Mouse (Mus musculus): ENCODE results near the gene Fbrsl1. TPM values are rescaled to one million over a fixed set of nuclear protein-coding genes. Genes with fewer than 3 reads are reported as not detected.

The Fbrsl1 gene
- polyA plus RNA-seq, 1 experiment: 64.9 TPM

DNA sequence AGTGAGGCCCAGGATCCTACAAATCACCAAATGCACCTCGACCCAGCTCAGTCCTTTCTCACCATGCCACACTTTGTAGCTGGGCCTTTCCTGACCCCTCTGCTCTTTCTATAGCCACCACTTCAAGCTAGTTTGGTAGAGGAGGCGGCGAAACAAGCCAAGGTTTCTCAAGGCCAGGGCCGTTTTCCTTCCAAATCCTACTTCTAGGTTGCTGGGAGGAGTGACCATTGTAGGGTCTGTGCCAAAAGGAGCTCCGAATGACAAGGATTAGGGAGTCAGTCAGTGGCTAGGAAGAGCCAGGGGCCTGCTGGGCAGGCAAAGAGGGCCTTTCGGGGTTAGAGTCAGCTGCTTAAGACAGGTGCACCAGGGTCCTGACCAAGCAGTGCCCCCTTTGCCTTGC, 63.8 kb downstream of the Fbrsl1 start:
- Histone ChIP-seq H3K4me3 (replicated peaks; ENCODE audit: extremely low read depth, low read depth, low read length) (no peak overlapping the region), H3K4me1 (ENCODE audit: control insufficient read depth, insufficient read depth, low read length) (peaks cover 2% of the 10 kb centered on the region)
- WGBS: 81% methylated on average over 6 of the region's 6 CpGs
- TF ChIP-seq CTCF (IDR thresholded peaks at IDR 0.05; ENCODE audit: insufficient read depth, low read length) (no peak), POLR2A (IDR thresholded peaks at IDR 0.05; ENCODE audit: borderline replicate concordance, extremely low read depth, low read depth, low read length) (no peak)
- DNase-seq: no peak

DNA sequence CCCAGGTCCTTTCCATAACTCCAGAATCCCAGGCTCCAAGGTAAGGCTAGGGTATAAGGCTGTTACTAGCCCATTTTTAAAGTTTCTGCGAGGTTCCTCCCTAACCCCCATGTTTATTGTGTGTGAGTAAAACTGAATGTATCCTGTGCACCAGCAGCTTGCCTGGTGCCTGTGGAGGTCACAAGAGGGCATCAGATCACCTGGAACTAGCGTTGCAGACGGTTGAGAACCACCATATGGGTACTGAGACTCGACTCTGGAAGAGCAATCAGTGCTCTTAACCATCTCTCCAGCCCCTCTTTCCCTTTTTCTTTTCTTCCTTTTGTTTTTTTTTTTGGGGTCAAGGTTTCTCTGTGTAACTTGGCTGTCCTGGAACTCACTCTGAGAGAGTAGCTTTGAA, 68.5 kb downstream of the Fbrsl1 start:
- DNase-seq: no peak
- 88% methylated on average over 4 of the region's 4 CpGs for WGBS
- H3K4me1 ChIP-seq (ENCODE audit: control insufficient read depth, insufficient read depth, low read length): no peaks in the 10 kb centered on the region
- no peak for TF ChIP-seq CTCF (IDR thresholded peaks at IDR 0.05; ENCODE audit: insufficient read depth, low read length)
- TF ChIP-seq POLR2A (IDR thresholded peaks at IDR 0.05; ENCODE audit: borderline replicate concordance, extremely low read depth, low read depth, low read length): no peak
- H3K4me3 ChIP-seq (replicated peaks; ENCODE audit: extremely low read depth, low read depth, low read length): no peak overlapping the region

DNA sequence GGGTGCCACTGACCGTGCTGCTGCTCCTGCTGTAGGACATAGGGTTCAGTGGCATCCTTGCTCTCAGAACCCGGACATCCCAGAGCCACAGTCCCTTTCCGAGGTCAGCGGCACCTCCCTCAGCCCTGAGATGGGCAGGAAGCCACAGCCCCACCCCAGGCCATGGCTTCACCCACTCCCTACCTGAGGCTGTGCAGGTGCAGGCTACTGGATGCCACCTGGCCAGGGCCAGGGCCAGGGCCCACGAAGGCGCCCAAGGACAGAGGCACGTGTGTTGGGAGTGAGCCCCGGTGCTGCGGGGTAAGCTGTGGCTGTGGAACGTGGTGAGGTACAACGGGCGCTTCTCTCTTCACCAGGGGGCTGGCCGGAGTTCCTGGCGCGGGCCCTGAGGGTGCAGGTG, 69.2 kb downstream of the Fbrsl1 start:
- 93% methylated on average over 15 of the region's 15 CpGs for WGBS
- H3K4me3 ChIP-seq (replicated peaks; ENCODE audit: extremely low read depth, low read depth, low read length): no peak overlapping the region
- H3K4me1 ChIP-seq (ENCODE audit: control insufficient read depth, insufficient read depth, low read length): no peaks in the 10 kb centered on the region
- no peak for TF ChIP-seq CTCF (IDR thresholded peaks at IDR 0.05; ENCODE audit: insufficient read depth, low read length)
- TF ChIP-seq POLR2A (IDR thresholded peaks at IDR 0.05; ENCODE audit: borderline replicate concordance, extremely low read depth, low read depth, low read length): no peak
- no peak for DNase-seq

DNA sequence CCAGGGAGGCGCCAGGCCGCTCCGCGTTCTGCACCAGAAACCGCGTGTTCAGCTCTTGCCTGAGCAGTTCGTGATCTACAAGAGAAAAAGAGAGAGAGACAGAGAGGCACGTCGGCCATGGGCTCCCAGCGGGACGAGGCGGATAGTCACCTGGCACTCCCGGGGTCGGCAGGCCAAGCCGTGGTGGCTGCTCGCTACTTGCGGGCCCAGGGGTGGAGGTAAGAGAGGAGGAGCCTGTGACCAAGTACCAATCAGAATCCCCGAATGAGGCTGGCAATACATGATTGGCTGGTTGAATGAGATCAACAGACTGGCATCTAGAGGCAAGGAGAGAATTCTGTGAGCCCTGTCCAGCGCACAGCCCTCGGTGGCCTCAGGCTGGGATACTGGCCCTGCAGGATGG, 70.1 kb downstream of the Fbrsl1 start:
- WGBS: 67% methylated on average over 20 of the region's 20 CpGs
- no peak for DNase-seq
- Histone ChIP-seq H3K4me3 (replicated peaks; ENCODE audit: extremely low read depth, low read depth, low read length) (no peak overlapping the region), H3K4me1 (ENCODE audit: control insufficient read depth, insufficient read depth, low read length) (no peaks in the 10 kb centered on the region)
- no peak for TF ChIP-seq CTCF (IDR thresholded peaks at IDR 0.05; ENCODE audit: insufficient read depth, low read length)
- no peak for TF ChIP-seq POLR2A (IDR thresholded peaks at IDR 0.05; ENCODE audit: borderline replicate concordance, extremely low read depth, low read depth, low read length)

DNA sequence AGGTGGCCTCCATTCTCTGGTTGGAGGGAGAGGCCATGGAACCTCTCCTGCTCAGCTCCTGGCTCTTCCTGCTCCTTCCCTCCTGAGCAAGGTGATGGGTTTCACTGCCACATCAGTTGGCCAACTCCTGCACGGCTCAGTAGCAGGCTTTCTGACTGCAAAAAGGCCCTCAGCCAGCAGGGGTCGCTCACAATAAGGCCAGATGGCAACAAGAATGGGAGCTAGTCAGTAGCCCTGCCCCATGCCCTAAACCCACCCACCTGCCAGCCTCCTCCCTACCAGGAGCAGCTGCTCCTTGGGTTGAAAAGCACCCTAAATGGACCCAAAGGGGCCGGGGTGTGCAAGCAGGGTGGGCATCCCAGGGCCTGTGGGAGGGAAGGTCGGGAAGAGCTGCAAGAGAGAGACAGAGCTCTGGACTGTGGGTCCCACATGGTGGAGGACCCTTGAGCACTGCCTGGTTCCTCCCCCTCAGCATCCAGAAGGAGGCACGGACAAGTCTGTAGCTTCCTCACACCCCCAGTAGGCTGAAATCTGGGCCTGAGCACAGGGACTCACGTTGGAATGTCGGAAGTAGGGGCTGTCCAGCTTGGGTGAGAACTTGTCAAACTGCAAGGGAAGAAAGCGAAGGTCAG, 71.4 kb downstream of the Fbrsl1 start:
- no peak for TF ChIP-seq POLR2A (IDR thresholded peaks at IDR 0.05; ENCODE audit: borderline replicate concordance, extremely low read depth, low read depth, low read length)
- peak; percentile 82 for TF ChIP-seq CTCF (IDR thresholded peaks at IDR 0.05; ENCODE audit: insufficient read depth, low read length)
- DNase-seq: peak; percentile 69
- Histone ChIP-seq H3K4me1 (ENCODE audit: control insufficient read depth, insufficient read depth, low read length) (no peaks in the 10 kb centered on the region), H3K4me3 (replicated peaks; ENCODE audit: extremely low read depth, low read depth, low read length) (no peak overlapping the region)
- WGBS: 63% methylated on average over 8 of the region's 8 CpGs

DNA sequence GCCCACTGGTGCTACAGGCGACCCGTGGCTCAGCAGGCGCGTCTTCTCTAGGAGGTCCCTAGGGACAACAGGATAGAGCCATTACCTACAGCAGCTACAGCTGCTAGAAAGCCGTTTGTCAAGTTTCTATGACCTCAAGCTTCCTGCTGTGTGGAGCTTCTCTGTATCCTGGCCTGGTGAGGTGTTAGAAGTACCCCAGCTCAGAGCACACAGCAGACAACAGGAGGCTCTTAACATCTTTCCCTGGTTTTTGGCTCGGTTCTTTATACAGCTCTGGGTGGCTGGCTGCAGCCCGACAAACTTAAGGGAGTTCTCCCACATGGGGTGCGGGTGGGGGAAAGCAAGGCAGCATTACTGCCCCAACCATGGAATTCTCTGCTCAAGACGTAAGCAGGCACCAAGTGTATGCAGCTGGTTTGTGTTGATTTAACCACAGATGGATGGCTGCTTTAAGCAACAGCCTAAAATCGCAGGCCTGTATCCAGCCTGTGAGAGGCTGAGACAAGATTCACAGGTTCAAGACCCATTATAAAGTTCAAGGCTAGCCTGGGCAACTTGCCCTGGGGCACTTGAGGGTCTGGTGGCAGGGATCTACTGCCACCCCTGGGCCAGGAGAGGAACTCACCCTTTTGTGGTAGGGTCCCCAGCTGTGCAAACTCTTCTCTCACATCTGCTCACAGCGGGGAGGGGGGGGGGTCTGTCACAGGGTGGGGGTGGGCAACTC, 84.3 kb downstream of the Fbrsl1 start:
- TF ChIP-seq CTCF (IDR thresholded peaks at IDR 0.05; ENCODE audit: insufficient read depth, low read length): no peak
- TF ChIP-seq POLR2A (IDR thresholded peaks at IDR 0.05; ENCODE audit: borderline replicate concordance, extremely low read depth, low read depth, low read length): no peak
- Histone ChIP-seq H3K4me3 (replicated peaks; ENCODE audit: extremely low read depth, low read depth, low read length) (no peak overlapping the region), H3K4me1 (ENCODE audit: control insufficient read depth, insufficient read depth, low read length) (peaks cover 3% of the 10 kb centered on the region; the same call in 1 of the 2 replicates)
- 71% methylated on average over 11 of the region's 11 CpGs for WGBS
- no peak for DNase-seq

DNA sequence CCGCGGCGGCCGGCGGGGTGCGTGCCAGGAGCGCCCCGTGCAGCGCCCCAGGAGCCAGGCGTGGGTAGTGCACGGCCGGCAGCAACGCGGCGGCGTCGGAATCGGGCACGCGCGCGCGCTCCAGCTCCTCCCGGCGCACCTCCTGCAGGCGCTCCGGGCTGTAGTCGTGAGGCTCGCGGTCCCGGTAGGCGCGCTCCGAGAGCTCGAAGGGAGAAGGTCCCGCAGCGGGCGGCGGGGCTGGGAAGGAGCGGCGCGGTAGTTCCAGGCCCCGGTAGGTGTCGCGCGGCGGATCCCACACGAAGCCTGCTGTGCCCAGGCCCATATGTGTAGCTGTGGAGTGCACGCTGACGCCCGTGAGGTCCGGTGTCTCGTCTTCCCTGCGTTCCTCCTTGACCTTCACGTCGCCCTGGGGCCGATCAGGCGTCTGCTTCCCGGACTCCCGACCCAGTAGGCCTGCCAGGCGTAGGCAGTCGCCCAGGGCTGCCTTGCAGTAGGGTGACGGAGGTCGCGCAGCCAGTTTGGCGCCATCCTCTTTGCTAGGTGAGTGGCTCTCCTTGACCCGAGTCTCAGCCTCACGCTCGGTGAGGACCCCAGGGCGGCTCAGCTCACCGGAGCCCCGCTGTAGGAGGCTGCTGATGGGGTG, 85.0 kb downstream of the Fbrsl1 start:
- H3K4me3 ChIP-seq (replicated peaks; ENCODE audit: extremely low read depth, low read depth, low read length): peak overlapping the region; percentile 6
- TF ChIP-seq POLR2A (IDR thresholded peaks at IDR 0.05; ENCODE audit: borderline replicate concordance, extremely low read depth, low read depth, low read length) (no peak), CTCF (IDR thresholded peaks at IDR 0.05; ENCODE audit: insufficient read depth, low read length) (no peak)
- peak; percentile 65 for DNase-seq
- 8% methylated on average over 71 of the region's 72 CpGs for WGBS
- H3K4me1 ChIP-seq (ENCODE audit: control insufficient read depth, insufficient read depth, low read length): peaks cover 3% of the 10 kb centered on the region; the same call in 1 of the 2 replicates

DNA sequence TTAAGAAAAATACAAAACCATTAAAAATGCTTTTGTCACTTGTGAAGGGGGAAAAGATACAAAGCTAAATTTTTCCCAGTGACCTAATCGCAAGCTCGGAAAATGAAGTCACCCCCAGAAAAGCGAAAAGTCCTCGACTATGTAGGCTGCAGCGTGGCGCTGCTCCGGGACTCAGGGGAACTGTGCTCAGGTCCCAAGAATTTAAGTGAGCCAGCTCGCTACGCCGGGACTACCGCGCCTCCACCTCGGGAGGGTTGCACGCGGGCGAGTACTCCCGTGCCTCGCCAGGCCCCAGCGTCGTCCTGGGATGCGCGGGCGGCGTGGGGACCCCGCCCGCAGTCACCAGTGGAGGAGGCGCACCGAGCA, 85.5 kb downstream of the Fbrsl1 start:
- H3K4me3 ChIP-seq (replicated peaks; ENCODE audit: extremely low read depth, low read depth, low read length): peak overlapping the region; percentile 30
- TF ChIP-seq POLR2A (IDR thresholded peaks at IDR 0.05; ENCODE audit: borderline replicate concordance, extremely low read depth, low read depth, low read length) (no peak), CTCF (IDR thresholded peaks at IDR 0.05; ENCODE audit: insufficient read depth, low read length) (no peak)
- WGBS: 6% methylated on average over 28 of the region's 28 CpGs
- peak; percentile 35 for DNase-seq
- peaks cover 3% of the 10 kb centered on the region; the same call in 1 of the 2 replicates for H3K4me1 ChIP-seq (ENCODE audit: control insufficient read depth, insufficient read depth, low read length)

DNA sequence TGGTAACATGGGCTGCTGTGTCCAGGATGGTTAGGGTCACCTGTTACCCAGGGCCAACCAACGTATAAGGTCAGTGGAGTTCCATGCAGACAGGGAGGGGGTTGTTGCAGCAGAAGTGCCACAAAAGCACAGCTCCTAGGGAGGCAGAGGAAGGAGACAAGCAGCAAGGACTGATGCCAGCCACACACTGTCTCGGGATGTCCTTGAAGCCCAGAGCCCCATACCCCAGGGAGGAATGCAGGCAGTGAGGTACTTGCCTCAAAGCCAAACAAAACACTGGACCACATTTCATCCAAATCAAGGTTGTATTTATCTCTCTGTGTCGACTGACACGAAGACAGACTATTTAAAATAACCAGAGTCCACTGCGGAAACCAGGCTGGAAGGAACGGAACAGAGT, 86.8 kb downstream of the Fbrsl1 start:
- no peak for DNase-seq
- TF ChIP-seq CTCF (IDR thresholded peaks at IDR 0.05; ENCODE audit: insufficient read depth, low read length) (no peak), POLR2A (IDR thresholded peaks at IDR 0.05; ENCODE audit: borderline replicate concordance, extremely low read depth, low read depth, low read length) (no peak)
- WGBS: 85% methylated on average over 6 of the region's 6 CpGs
- Histone ChIP-seq H3K4me1 (ENCODE audit: control insufficient read depth, insufficient read depth, low read length) (peaks cover 3% of the 10 kb centered on the region; the same call in 1 of the 2 replicates), H3K4me3 (replicated peaks; ENCODE audit: extremely low read depth, low read depth, low read length) (no peak overlapping the region)

All from lung, adult 2 months (tissue).